Mouse (Mus musculus) left cerebral cortex, postnatal 25 days (tissue): ENCODE results near the gene Serhl. TPM values are rescaled to one million over a fixed set of nuclear protein-coding genes. Genes with fewer than 3 reads are reported as not detected.

Experiments used
- DNase-seq, 2 experiments: peaks; one replicate each; pipeline ENCODE4 v3.0.0; 2022; ENCODE audit warnings: low spot score in 2 of 2, mixed read lengths in 1 of 2
- intact Hi-C: fragments of 180-260 bp; cut with DNase I; formaldehyde crosslinking; loops from one replicate; pipeline ENCODE4 v1.15.1; 2025
- total RNA-seq, 2 experiments: library from RNA; stranded (reverse); gene quantifications; 2 replicates each; pipeline ENCODE4 v1.2.3; 2021

The Serhl gene
- total RNA-seq, 2 experiments from 2014 or later = 8.3 to 9.8 TPM

DNA sequence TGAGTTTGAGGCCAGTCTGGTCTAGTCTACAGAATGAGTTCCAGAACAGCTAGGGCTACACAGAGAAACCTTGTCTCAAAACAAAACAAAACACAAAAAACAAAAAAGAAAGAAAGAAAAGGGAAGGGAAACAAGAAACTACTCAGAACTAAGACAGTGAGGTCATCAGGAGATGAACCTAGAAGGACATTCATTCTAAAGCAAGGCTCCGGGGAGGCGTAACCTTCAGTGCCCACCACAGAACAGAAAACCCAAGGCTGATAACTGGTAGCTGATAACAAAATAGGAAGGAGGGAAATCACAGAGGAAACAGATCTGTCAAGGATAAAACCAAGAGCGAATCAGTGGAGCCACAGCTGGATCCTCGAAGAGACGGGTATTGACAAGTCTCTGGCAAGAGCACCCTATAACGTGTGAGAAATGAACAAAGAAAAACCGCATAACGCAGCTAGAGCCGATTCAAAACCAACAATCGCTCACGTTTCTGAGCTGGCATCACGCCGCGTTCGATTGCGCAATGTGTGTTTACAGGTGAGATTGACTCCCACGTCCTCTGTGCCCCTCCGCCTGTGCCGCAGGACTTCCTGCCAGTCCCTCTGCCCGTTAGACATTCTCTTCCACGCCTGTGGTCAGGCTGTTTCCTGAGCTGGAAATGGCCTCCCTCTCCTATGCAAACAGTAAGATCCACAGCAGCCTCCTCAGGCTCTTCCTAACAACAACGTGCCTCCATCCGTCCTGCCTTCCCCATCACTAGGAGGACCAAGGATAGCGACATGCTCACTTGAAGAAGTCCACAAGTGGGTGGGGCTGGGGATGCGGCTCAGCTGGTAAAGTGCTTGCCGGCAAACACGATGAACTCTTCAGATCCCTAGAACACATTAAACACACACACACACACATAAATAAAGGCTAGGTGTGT is 13.4 kb upstream of the Serhl start:
- intact Hi-C loops = no loop called here
- no peak for DNase-seq

GRCm38 (mm10) chr15:83083530-83083929 is 5.8 kb upstream of the Serhl start:
- peak; percentile 8 to 31 for DNase-seq
- intact Hi-C loops = no loop called here

- intact Hi-C loops = loop anchor here (2.0 kb wide), 2 partner anchors 27 kb away; no protein-coding TSS in a partner anchor
- peak; percentile 20 to 36 for DNase-seq
Observed at GRCm38 (mm10) chr15:83084022-83084640, 5.2 kb upstream of the Serhl start.

DNA sequence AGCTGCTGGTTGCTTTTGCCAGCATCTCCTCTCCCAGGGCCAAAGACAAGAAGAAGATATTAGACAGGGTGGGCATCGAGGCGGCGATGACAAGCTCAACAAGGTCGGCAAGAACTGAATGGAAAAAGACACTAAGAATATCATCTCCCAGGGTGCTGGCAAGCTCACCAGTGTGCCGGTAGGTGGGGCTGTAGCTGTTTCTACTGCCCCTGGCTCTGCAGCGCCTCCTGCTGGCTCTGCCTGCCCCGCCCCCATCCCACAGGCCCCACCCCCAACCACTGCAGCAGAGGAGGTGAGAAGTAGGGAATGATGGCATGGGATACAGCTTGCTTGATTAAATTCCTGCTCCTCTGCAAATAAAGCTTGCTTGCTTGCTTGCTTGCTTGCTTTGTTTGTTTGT is 3.4 kb upstream of the Serhl start:
- intact Hi-C loops = loop anchor here (2.0 kb wide), 2 partner anchors 25 to 29 kb away; no protein-coding TSS in a partner anchor

GRCm38 (mm10) chr15:83086636-83087328 is 2.5 kb upstream of the Serhl start:
- DNase-seq = no peak
- intact Hi-C loops = no loop called here

More for the DNA sequence above, 3.4 kb upstream of the Serhl start:
- peak in 1 of 2 experiments; percentile 28 for DNase-seq

GRCm38 (mm10) chr15:83088495-83089428 is 544 bp upstream of the Serhl start:
- intact Hi-C loops = no loop called here
- DNase-seq = no peak

DNA sequence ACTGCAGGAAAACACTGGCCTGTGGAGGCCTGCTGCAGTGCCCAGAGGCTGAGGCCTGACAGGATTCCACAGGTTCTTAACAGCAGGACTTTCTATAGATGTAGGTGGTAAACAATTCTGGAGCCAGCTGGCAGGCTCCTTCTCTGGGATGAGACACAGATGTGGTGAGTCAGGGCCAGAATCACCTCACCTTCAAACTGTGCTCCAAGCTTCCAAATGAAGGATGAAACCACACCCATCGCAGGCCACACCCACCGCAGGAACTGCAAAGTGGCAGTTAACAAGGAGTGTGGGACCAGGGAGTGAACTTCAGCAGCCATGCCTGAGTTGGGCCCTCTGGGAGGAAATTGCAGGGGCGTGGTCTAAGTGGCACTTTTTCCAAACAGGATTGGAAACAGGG is 1.6 kb downstream of the Serhl start:
- intact Hi-C loops = no loop called here

GRCm38 (mm10) chr15:83093687-83094086 is 4.4 kb downstream of the Serhl start:
- DNase-seq = no peak
- intact Hi-C loops = no loop called here

More for the DNA sequence above, 1.6 kb downstream of the Serhl start:
- DNase-seq = no peak

DNA sequence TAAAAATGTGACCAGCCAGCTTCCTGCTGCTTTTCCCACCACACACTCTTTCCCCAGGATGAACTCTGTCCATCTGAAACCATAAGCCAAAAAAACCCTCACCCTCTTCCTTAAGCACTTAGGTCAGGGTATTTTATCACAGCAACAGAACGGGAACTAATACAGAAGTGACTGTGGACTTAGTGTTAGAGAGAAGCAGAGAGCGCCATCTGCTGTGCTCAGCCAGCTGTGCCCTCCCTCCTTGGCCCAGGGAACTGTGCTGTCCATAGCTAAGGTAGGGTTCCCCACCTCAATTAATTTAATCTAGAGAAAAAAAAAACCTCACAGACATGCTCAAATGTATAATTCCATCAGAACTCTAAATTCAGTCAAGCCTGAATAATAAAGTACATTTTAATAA is 6.6 kb downstream of the Serhl start:
- intact Hi-C loops = no loop called here
- DNase-seq = no peak

GRCm38 (mm10) chr15:83099533-83100331 is 10.4 kb downstream of the Serhl start:
- intact Hi-C loops = no loop called here
- peak in 1 of 2 experiments; percentile 51 for DNase-seq

GRCm38 (mm10) chr15:83100332-83100662 is 11.0 kb downstream of the Serhl start:
- no peak for DNase-seq
- intact Hi-C loops = no loop called here

DNA sequence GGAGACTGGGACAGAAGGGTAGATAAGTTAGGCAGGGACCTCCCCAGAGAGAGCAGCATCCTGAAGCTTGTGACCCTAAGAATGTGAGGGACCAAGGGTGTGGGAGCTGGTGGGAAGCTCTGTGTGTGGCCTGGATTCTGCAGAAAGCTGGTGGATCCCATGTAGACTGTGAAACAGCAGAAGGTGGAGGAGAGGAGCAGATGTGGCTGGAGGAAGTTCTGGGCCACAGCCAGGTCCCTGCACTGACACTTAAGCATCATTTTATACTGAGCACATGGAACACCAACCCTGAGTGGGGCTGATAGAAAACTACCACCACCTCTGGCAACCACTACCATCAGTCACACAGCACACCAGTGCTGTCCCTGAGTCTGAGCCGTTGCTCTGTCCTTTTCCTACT is 13.8 kb downstream of the Serhl start:
- intact Hi-C loops = no loop called here
- DNase-seq = peak in 1 of 2 experiments; percentile 79

DNA sequence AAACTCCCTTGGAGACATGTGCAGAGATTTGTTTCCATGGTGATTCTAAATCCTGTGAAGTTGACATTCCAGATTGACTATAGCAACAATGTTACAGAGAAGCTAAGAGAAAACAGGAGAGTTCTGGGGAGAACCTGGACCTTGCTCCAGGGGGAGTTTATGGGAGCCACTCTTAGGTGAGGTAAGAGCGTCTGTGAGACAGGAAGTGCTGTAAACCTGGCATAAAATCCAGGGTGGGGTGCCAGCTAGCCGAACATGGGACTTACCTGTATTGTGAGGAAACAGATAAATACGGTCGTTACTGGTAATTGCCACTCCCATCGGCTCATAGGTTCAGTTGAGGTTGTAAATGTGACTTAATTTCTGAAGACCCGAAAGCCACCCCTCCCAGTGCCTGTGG is 17.1 kb downstream of the Serhl start:
- intact Hi-C loops = no loop called here
- DNase-seq = no peak

- no peak for DNase-seq
- intact Hi-C loops = no loop called here
Observed at GRCm38 (mm10) chr15:83107814-83108213, 18.5 kb downstream of the Serhl start.

DNA sequence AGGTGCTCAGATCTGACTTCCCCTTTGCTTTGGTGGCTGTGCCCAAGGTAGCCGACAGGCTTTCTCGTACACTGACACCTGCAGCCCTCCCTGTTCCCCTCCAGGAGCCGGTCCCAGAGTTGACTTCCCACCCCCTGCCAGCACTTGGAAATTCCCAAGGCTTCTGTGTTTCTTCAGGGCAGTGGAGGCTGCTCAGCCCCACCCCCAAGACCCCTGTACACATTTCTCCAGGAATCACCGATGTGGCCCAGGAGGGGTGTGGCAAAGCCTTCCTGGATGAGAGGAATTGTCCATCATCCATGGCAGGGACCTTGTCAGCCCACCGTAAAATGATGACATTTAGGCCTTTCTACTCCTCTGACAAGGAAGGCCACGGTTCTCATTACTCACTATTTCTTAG is 22.0 kb downstream of the Serhl start:
- intact Hi-C loops = loop anchor here (2.0 kb wide), 1 partner anchor 26 kb away; no protein-coding TSS in a partner anchor
- DNase-seq = no peak

- intact Hi-C loops = loop anchor here (2.0 kb wide), 2 partner anchors 27 to 297 kb away; no protein-coding TSS in a partner anchor
- DNase-seq = no peak
Observed at GRCm38 (mm10) chr15:83111874-83112273, 22.6 kb downstream of the Serhl start.

DNA sequence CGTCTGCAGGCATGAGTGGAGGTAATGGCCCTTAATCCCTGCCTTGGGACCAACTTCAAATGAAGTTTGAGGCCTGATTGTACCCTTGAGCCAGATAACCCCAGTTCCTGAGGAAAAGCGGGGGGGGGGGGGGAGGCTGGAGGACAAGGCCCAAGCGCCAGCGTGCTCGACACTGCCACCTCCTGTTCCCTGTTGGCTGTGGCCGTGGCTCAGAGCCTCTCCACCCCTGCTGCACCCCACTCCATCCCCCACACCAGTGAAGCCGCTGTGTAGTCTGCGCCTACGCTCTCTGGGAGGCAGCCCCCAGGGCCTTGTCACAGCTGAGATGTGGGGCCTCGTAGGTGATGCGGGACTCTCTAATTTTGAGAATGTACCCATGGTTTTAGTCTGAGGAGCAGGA is 23.6 kb downstream of the Serhl start:
- peak; percentile 54 to 64 for DNase-seq

DNA sequence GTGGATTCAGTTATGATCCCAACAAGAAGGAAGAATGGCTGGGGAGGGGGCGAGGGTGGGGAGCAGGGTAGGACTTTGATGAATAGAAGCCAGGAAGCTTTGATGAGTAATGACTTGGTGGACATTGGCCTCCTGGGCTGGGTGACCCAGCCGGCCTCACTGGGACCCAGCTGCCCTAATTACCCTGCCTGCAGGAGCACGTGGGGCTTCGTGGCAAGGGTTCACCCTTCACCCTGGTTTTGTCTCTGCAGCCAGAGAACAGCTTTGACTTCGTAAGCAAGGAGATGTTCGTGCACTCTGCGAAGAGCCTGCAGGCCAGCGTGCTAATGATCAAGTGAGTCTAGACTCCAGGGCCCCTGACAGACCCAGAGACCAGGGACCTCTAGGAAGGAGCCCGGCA is 24.8 kb downstream of the Serhl start:
- intact Hi-C loops = no loop called here
- DNase-seq = no peak

More for the DNA sequence above, 23.6 kb downstream of the Serhl start:
- intact Hi-C loops = loop anchor here (1.0 to 2.0 kb wide), 2 partner anchors 298 to 308 kb away; no protein-coding TSS in a partner anchor
